Mouse (Mus musculus) activated CD4-positive, CD25-positive, alpha-beta regulatory T cell, adult 9 weeks (primary cell): ENCODE results near the gene Vmn2r23. TPM values are rescaled to one million over a fixed set of nuclear protein-coding genes. Genes with fewer than 3 reads are reported as not detected.

Experiments used
- polyA plus RNA-seq: library from polyadenylated mRNA; unstranded; fragments of 100-300 nt; shearing (Covaris generic); gene quantifications from one replicate; pipeline ENCODE4 v1.2.1, GENCODE M21; 2017

Gene Vmn2r23
- not detected for polyA plus RNA-seq

GRCm38 (mm10) chr6:123702370-123702769 lies at the start of gene Vmn2r23:
Gene Vmn2r23, plus strand, starts transcription at chr6:123702670.

GRCm38 (mm10) chr6:123778579-123778978 lies 76.1 kb downstream of the Vmn2r23 start, which contains the start of gene Vmn2r24:
Gene Vmn2r24, plus strand, starts transcription at chr6:123778879.

Other genes with a start within 250 kb of the Vmn2r23 start
- gene Vmn2r21, start 169.3 kb upstream of the Vmn2r23 start, polyA plus RNA-seq = not detected
- gene Vmn2r22, start 51.9 kb upstream of the Vmn2r23 start, polyA plus RNA-seq = not detected
- not detected for gene Vmn2r24, start 76.2 kb downstream of the Vmn2r23 start, polyA plus RNA-seq
- gene Vmn2r25, start 150.8 kb downstream of the Vmn2r23 start, polyA plus RNA-seq = not detected